Mouse (Mus musculus): ENCODE data around the gene Ipo4.

Gene Ipo4

DNA sequence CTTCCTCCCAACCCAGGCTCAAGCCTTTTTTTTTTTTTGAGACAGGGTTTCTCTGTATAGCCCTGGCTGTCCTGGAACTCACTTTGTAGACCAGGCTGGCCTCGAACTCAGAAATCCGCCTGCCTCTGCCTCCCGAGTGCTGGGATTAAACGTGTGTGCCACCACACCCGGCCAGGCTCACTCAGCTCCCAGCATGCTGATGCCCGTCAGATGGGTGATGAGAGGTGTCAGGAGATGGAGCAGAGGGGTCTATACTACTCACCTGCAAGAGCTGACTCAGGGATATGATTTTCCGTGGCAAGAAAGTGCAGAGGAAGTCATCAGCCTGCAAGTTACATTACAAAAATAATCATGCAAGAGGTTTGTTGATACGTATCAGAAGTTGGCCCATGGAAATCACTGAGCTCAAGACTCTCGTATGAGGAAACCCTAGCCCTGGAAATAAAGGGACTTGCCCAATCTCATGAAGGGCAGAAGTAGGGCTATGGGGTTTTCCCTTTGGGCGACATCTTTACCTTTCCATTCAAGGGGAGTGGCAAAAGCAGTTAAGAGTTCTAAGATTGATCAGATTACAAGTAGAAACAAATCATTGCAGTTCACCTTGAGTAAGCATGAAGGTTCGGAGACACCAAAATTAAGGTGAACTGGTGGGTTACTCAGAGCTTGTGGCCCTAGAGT is 45.8 kb downstream of the Ipo4 start:
- no peak for DNase-seq (ENCODE audit: low spot score in 2 of 2)

DNA sequence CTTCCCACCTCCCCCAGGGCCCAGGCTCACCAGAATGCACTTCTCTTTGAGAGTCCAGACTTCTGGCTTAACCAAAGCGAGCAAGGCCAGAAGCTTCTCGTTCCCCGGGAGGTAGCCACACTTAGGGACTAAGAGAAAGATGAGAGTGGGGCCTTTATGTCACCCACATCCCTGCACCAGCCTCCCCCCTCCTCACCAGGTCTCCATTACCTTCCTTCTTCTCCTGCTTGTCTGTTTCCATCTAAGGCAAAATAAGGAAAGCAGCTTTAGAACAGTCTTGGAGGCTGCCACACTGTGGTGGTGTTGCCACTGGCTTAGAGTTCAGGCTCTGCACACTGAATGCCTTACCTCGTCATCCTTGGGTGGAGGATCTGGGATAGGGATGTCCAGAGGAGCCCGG is 46.5 kb downstream of the Ipo4 start:
- DNase-seq (ENCODE audit: low spot score in 2 of 2): no peak

DNA sequence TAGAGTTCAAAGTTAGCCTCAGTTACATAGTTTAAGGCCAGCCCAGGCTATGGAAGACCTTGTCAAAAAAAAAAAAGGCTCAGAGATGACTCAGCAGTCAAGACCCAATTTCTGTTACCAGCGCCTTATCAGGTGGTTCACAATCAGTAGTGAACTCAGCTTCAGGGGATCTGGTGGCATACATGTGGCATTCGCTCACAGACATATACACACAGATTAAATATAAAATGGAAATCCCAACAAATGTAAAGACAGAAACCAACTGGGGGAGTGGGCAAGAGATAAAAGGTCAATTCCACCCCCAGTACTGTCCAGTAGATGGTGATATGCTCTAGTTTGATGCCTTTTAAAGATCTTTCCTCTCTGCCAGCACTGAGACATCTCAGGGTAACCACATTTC is 49.6 kb downstream of the Ipo4 start:
- no peak for DNase-seq (ENCODE audit: low spot score in 2 of 2)

- no peak for DNase-seq (ENCODE audit: low spot score in 2 of 2)
Measured at GRCm38 (mm10) chr14:55585566-55585960, 50.2 kb downstream of the Ipo4 start.

DNA sequence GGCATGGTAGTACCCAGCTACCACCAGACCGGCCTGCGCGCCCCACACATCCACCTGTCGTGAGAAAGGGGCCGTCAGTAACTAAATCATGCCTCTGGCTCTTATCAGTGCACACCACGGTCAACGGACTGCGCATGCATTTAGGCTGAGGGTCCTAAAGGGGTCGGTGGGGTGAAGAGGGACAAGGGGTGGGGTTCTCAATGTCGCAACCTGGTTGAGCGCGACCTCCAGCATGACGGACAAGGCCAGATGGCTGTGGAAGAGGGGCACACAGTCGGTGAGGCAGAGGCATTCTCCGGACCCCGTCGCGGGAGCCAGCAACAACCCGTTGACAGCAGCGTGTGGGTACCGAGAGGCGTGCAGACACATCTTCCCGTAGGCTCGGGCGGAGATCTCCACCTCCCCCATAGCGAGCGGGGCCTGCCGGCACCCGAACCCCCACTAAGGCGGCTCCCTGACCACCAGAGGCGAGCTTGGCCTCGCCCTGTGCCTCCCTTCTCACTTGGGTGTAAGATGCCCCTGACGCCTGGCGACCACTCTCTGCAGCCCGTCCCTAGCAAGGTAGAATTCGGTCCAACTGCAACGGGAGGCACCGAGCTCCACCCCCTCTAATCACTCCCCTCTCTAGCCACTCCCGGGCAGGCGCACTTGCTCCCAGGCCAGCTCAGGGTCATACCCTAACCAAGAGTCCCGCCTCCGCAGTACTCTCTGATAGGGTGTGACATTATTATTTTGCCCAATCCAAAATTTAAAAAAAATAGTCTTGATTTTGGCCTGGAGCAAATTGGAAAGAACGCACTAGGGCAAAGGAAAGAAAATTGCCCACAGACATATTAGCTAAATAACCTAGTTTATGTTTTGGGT is 50.8 kb downstream of the Ipo4 start, which contains the start of gene Emc9:
Gene Emc9 (minus strand): TSS at position 601 of the 864 bp plus-strand sequence.
- peak; percentile 86 to 88 for DNase-seq (ENCODE audit: low spot score in 2 of 2)

DNA sequence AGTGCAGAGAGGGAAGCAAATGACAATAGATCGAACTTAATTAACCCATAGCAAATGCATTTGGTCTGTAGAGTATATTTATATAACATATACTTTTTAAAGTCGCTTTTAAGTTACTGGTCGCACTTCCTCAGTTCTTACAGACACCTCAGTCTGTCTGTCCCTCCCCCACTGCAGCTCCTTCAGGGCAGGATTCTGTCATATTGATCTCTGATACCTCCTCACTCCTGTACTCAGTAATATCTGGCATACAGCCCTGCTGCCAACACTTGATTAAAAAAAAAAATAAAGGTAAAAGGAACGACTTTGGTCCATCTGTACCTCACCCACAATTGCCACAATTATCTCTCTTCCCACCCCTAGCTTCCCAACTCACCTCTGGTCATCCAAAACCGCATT is 51.5 kb downstream of the Ipo4 start:
- DNase-seq (ENCODE audit: low spot score in 2 of 2): no peak

DNA sequence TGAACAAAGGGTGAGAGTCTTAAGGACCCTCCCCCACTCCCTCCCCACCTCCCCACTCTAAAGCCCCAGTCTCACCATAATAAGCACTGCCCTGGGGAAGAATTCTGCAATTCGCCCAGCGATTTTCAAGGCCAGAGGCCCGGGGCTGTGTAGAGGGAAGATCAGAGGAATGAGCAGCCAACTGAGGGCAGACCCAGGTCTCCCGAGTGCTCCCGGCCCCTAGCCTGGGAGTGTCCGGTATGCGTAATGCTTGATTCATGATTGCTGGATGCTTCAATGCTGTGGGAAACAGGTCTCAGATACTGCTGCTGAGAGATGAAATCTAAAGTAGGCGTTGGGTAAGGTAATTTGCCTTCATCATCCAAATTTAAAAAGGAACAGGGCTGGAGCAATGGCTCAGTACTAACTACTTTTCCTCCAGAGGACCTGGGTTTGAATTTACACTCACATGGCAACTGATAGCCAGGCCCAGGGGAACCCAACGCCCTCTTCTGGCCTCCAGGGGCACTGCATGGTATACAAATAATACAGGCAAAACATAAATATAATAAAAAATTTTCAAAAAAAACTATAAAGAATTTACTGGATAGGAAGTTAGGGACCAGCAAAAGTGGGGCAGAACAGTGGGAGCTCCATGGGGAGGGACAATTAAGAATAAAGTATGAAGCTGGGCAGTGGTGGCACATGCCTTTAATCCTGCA is 53.6 kb downstream of the Ipo4 start:
- DNase-seq (ENCODE audit: low spot score in 2 of 2): no peak

DNA sequence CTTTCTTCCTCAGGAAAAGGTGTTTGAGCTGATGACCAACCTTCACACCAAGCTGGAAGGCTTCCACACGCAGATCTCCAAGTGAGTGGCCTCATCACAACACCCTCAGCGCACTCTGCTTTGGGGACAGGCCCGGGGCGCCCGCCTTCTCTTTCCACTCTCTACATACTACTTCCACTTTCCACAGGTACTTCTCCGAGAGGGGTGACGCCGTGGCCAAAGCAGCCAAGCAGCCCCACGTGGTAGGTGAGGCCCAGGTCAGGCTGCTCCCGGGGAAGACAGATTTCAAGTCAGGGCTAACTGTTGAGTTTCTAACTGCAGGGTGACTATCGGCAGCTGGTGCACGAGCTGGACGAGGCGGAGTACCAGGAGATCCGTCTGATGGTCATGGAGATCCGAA is 55.0 kb downstream of the Ipo4 start:
- no peak for DNase-seq (ENCODE audit: low spot score in 2 of 2)

- DNase-seq (ENCODE audit: low spot score in 2 of 2): no peak
Measured at GRCm38 (mm10) chr14:55579511-55580496, 56.0 kb downstream of the Ipo4 start.

GRCm38 (mm10) chr14:55578668-55579269 is 57.0 kb downstream of the Ipo4 start:
- peak in 1 of 2 experiments; percentile 70 for DNase-seq (ENCODE audit: low spot score in 2 of 2)

DNA sequence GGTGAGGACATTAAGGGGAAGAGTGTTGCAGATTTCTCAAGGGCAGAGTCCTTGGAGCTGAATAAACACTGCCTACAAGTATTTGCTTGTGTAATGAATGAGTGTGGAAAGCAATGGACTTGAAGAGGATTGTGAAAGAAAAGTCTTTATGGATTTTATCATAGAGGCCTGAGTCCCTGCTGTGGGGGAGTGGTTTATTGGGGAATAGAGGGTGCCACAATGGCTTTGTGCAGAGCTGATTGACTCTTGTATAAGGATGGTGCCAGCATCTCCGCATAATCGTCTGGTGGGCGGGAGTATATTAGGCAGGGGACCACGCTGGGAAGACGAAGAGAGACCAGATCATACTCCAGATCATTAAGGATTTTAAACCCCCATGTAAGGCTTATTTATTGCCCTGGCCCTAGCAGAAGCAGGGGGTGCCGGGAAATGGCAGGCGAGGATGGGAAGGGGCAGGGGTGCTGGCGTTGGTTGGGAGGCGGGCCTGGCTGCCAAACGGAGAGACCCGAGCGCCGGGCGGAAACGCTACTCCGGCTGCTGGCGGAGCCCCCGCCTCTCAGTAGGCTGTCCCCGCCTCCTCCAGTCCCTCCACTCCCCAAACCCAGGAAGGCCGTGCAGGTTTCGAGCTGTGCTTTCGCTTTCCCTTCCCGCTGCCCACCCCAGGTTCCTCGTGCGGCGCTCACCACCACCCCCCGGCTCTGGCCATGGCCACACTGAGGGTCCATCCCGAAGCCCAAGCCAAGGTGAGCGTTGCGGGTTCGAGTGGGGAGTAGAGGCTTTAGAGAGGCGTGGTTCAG is 57.7 kb downstream of the Ipo4 start, which contains the start of gene Psme1:
Gene Psme1 (plus strand): TSS at position 253 of the 797 bp plus-strand sequence.
- peak; percentile 84 to 88 for DNase-seq (ENCODE audit: low spot score in 2 of 2)

DNA sequence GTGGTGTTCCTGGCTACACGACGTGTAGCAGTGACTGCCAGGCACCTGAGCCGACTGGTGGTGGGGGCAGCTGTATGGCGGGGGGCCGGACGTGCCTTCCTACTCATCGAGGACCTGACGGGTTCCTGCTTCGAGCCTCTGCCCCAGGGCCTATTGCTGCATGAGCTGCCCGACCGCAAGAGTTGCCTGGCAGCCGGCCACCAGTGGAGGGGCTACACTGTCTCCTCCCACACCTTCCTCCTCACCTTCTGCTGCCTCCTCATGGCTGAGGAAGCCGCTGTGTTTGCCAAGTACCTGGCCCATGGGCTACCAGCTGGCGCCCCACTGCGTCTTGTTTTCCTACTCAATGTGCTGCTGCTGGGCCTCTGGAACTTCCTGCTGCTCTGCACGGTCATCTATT is 59.4 kb downstream of the Ipo4 start:
- DNase-seq (ENCODE audit: low spot score in 2 of 2): no peak

- peak in 1 of 2 experiments; percentile 37 for DNase-seq (ENCODE audit: low spot score in 2 of 2)
Measured at GRCm38 (mm10) chr14:55575711-55576110, 60.0 kb downstream of the Ipo4 start.
